Mouse (Mus musculus) megakaryocyte-erythroid progenitor cell, adult 5-6 weeks (primary cell): Measurements from ENCODE around the gene Nubp2. TPM values are rescaled to one million over a fixed set of nuclear protein-coding genes. Genes with fewer than 3 reads are reported as not detected.
A peak's percentile ranks its signal among the peaks of the same experiment; 100 is the strongest.

Source experiments
- ATAC-seq: replicated peaks from 2 replicates; pipeline ENCODE4 v1.8.0; 2016; ENCODE audit warnings: mild to moderate bottlenecking, inconsistent platforms; ENCODE audit not compliant: severe bottlenecking, poor library complexity, low FRiP score, low TSS enrichment
- total RNA-seq, 2 experiments: library from RNA; stranded (forward) in 1 of 2; stranded (reverse) in 1 of 2; fragments of 200-1000, 215-1000 nt in 1 of 2; fragments of >200 nt in 1 of 2; fragmentation: Nextera tagmentation in 1 of 2; gene quantifications; 2 replicates each; pipeline ENCODE4 v1.2.3; 2014 to 2017

Nubp2 gene
- 107 and 121 TPM in 2 replicates for total RNA-seq (2014; fragmentation: Nextera tagmentation)
- 35.5 and 97.0 TPM in 2 replicates for total RNA-seq (2017)

DNA sequence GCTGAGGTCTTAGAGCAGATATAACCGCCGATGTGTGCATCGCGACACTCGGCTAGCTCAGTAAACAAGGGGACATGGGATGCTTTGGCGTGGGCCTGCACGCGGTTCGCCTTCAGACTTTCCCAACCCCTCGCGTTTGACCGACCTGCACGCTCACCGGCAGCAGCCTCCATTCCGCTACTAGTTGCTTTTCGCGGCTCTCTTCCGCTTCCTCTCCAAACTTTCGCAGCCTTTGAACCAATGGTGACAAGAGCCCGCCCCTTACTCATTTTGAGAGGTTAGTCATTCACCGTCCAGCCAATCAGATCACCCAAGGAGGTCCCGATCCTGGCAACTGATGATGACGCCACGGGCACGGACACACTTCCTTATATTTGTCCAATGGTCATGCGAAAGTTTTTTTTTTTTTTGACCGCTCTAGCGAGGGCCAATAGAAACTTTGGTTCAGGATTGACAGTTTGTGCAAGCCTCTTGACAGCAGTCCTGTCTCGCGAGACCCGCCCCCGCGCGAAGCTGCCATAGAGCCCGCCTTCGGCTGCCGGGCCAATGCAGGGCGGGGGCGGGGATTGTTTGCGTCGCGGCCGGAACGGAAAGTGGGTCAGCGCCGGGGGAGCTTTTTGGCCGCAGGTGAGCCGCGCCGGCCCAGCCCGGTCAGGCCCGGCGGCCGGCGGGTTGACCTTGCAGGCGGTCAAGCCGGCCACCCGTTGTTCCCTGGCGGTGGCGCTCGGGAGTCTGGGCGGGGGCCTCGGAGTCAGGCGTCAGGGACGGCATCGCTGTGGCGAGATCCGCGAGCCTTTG lies at the start of gene Nubp2, which contains the start of gene Spsb3:
TSS of gene Nubp2 (minus strand) at position 216 of the 798 bp plus-strand sequence.
TSS of gene Spsb3 (plus strand) at position 510 of the 798 bp plus-strand sequence.
- peak; percentile 90 for ATAC-seq

DNA sequence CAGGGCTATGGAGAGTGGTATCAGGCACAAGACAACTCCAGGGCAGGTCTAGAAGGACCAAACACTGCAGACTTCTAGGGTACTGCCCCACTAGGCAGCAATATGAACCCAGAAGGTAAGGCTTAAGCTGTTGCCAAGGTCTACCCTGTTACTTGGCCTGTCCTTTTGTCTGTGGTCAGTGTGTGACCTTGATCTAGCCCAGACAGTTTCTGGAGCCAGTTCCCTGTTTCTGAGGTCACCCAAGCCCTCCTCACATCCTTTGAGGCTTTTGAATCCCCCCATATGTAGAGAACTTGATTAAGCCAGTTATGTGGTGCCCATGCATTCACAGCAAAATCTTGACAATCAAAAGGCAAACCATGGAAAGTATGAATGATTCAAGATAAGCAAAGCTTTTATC lies 49.5 kb upstream of the Nubp2 start:
- no peak for ATAC-seq

DNA sequence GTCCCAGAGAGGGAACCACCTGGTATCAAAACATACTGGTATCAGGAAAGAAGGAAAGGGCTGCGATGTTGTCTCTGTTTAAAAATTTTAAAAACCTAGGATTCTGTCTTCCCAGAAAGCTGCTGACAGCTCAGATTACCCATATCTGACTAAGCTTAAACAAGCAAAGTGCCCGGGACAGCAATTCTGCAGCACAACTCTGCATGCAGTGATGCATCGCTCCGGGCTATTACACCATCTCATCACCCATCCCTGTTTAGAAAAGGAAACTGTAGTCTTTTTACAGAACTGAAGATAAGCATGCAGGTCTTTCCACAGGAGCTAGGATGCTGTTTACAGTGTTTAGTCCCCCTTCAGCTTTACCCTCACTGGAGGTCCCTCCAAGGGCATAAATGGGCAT lies 48.8 kb upstream of the Nubp2 start:
- ATAC-seq = no peak

DNA sequence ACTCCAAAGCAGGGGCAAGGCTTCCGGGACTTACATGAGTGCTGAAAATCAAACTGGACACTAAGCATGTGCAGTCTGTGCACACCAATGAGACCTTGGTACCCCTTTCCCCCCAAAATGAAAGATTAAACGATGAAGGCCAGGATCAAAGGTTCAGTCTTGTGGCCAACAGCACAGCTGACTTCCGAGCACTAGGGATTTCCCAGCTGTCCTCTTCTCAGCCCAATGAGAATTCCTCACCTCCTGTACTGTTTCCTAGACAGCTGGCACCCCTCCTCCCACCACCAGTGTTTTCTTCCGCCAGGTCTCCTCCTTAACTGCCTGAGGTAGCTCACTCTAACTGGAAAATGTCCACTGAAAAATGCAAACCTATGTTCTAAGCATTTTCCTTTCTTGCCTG lies 47.0 kb upstream of the Nubp2 start:
- ATAC-seq = no peak

DNA sequence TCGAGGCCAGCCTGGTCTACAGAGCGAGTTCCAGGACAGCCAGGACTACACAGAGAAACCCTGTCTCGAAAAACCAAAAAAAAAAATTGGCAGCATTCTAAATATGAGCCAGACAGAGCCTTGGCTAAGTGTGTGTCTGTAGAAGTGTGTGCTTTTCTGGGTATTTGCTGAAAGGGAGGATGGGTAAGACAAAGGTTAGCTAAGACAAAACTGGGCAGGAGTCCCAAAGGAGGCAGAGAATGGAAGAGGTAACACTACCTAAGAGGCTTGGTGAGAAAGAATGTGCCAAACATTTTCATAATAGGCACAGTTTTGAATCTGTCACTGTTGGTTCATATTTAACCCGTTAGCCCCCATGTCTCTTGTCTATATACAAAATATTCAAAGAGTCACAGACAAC lies 46.3 kb upstream of the Nubp2 start:
- no peak for ATAC-seq

DNA sequence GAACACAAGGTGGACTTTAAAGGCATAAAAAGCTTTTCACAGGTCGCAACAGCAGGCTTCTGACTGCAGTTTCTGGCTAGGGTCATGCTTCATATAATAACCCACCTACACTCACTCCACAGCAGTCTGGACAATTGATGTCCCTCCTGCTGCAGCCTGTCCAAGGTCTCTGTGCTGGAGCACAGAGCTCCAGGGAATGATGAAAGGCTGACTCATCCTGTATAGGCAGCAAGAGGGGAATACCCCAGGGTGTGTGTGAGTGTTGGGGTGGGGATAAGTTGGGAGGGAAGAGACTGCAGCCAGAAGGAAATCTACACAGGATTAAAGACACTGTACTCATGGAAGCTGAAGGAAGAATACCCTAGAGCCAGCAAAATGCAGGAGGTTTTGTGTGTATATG lies 43.4 kb upstream of the Nubp2 start:
- no peak for ATAC-seq

DNA sequence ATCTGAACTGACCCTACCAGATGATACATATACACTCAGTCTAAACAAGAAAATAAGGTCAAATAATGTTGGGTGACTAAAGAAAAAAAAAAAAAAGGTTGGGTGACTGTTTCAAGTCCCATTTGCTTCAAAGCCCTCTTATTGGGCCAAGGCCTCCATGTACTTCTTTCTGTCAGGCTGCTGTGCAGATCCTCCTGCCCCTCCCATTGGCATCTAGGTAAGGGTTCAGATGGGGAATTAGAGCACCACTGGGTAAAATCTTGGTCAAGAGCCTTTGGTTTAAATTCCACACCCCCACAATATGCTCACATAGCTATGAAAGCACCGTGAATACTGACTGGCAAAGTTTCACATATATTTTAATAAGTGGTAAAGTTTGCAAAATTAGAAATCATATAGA lies 37.1 kb upstream of the Nubp2 start:
- no peak for ATAC-seq

DNA sequence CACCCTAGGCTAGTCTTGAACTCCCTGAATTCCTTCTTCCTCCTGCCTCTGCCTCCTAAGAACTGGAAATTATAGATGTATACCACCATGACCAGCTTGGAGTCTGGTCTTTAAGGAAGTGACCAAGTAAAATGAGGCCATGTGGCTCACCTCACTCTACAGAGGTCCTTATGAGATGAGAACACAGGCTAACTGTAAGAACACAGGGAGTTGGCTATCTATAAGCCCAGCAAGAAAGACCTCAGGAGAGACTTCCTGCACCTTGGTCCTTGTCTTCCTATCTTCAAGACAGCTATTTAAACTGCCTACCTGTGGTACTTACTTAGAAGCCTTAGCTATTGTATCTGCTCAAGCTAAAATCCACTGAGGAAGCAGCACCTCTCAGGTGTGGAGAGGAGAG lies 27.8 kb upstream of the Nubp2 start:
- ATAC-seq = no peak

DNA sequence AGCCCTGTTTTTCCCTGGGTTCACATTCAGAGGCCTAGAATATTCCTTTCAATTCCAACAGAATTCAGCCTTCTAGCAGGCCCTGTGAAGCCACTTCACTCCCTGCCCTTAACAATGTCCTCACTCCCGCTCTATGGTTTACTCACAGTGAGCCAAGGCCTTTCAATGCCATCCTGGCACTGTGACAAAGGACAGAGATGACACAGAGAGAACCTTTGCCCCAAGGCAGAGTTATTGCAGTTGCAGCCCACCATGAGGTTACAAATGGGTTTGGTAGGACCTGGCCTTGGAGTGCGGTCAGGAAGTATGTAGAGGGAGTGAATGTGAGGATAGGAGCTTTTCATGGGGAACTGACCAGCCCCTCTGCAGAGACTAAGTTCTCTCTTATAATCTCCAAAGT lies 21.4 kb upstream of the Nubp2 start:
- no peak for ATAC-seq

DNA sequence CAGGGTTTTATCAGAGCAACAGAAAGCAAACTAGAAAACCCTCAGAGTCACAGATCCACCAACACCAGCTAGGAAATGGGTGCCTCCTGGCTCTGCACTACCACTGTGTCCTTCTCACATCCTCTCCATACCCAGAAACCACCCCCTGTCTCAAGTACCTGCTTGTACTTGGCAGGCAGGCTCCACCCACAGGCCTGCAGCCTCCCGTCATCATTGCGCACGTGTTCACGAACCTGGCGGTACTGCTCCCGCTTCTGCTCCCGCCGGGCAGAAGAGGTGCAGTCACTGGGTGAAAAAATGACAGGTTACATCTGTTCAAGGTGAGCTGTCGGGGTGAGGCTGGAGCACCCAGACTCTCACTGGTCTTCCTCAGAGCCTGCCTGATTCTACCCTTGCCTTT lies 17.6 kb upstream of the Nubp2 start:
- ATAC-seq = no peak

DNA sequence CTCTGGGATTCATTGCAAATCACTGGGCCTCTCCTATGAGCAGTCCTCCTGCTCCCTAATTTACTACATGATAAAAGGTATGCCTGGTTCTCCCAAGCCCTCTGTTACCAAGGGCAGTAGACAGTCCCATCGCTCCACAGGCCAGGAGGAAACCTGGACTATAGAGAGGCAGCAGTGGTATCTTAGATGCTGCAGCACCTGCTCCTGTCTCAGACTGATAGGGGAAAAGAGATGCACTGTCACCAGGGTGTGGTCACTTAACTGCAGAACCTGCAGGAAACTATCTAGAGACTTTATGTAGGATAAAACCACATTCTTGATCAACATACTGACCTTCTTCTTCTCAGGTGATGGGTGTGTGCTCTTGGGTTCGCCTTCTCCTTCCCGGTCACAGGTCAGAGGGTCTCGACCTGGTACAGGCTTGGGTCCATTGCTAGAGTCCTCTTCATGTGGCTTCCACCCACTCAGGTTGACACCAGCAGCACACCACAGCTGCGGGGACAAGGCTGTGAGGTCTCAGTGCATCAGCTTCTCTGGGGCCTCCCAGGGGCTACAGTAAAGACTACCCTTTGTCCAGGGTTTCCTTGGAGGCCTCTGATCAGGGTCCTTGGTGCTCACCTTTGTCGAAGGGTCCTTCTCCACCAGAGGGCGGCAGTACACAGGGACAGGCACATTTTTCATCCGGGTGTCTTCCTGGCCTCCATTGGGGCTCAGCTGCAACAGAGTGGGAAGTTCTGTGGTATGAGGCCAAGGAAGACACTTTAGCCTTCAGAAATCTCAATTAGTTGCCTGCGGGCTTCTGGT lies 16.7 kb upstream of the Nubp2 start:
- peak; percentile 87 for ATAC-seq

DNA sequence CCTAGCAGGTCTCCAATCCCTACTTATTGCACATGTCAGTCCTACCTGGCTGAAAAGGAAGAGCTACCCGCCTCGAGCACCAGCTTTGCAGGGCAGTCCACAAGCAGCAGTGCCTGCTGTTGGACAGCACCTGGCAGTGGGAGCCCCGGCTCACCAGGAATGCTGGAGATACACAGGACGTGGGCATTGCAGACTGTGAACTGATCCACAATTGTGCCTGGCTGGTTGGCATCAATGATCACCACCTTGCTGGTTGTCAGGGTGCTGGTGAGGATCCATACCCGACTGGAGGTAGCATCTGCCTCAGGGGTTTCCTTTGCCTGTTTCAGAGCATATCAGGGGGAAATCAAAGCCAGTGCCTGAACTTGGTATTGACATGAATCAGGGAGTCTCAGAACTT lies 16.0 kb upstream of the Nubp2 start:
- no peak for ATAC-seq

DNA sequence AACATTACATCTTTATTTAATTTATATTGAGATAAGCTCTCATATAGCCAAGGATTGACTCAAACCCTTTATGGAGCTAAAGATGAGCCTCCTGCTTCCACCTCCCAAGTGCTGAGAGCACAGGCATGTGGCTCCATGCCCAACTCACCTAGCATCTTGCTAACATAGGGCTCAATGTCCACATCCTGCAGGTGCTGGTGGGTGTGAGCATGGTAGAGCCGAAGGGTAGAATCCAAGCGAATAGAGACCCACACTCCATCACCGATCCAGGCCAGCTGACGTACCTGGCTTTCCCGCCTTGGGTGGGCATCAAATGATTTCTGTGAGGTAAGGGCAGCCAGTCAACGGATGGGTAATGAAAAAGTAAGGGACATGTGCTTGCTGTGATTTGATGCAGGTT lies 13.9 kb upstream of the Nubp2 start:
- no peak for ATAC-seq

DNA sequence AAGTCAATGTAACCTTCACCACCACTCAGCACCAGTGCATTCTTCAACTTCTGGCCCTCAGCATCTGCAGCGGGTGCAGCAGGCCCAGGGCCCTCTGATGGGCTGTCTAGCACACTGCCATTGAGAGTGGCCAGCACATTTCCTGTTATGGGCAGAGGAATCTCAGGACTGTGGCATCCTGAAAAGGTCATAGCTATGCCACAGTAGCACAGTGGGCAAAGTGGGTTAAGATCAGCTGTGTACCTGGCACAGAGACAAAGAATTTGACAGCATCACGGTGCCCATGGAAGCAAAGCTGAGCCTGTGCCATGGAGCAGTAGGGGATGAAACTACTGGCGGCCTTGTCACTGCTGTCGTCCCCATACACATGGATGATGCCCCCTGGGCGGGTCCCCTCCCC lies 13.0 kb upstream of the Nubp2 start:
- no peak for ATAC-seq

DNA sequence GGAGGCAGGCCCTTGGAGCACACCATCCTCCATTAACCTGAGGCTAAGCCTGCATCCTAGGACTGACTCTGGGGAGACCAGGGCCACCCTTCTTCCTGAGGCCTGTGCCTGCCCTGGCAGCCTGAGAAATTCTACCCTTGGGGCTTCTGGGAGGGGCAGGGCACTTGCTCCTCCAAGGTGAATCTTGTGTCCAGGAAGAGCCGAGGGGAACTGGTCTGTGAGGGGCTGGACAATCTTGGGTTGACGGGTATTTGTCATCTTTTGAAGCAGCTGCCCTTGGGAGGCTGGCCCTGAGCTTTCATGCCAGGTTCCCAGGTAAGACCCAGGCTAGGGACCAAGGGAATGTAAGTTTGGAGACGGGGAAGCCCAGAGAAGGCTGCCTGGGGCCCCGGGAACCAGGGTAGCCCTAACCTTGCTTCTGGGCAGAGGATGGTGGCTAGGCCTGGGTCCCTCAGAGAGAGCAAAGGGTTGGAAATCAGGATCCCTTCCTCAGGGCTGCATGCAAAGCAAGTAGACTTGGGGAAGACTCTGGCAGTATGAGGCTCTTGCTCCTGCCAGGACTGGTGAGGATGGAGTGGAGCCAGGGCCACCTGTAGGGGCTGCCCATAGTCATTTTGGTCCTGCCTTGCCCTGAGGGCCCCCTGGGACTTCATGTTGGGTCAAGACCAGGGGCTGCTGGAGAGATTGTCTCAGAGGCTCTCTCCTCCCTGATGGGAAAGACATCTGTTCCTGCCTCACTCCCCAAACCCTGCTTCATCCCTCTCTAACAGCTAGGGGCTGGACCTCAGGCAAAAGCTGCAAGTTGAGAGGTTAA lies 12.1 kb upstream of the Nubp2 start:
- no peak for ATAC-seq

DNA sequence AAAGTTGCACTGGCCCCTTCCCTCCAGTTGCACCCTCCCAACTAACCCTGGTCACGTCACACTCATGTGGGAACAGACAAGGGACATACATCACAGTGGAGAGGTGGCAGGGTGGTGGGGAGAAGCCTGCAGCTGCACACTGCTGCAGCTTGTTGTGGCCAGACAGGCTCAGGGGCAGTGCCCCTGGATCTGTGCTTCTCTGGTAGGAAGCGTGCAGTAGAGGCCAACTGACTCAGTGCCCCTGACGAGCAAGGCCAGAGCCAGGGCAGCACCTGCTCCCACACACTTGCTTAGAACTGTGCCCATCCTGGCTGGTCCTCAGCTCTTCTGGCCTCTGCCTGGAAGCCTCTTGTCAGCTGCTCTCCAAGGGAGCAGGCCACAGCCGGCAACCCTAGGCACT lies 11.5 kb upstream of the Nubp2 start:
- ATAC-seq = no peak

DNA sequence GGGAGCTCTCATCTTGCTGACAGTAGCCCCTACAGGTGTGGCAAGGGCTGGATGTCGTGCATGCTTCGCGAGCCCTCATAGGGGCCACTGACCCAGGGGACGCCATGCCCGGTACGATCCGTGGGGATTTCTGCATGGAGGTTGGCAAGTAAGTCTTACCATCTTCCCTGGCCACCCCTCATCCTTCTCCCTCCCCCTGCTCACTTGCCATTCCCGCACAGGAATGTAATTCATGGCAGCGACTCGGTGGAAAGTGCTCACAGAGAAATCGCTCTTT lies 10.8 kb upstream of the Nubp2 start:
- ATAC-seq = no peak

DNA sequence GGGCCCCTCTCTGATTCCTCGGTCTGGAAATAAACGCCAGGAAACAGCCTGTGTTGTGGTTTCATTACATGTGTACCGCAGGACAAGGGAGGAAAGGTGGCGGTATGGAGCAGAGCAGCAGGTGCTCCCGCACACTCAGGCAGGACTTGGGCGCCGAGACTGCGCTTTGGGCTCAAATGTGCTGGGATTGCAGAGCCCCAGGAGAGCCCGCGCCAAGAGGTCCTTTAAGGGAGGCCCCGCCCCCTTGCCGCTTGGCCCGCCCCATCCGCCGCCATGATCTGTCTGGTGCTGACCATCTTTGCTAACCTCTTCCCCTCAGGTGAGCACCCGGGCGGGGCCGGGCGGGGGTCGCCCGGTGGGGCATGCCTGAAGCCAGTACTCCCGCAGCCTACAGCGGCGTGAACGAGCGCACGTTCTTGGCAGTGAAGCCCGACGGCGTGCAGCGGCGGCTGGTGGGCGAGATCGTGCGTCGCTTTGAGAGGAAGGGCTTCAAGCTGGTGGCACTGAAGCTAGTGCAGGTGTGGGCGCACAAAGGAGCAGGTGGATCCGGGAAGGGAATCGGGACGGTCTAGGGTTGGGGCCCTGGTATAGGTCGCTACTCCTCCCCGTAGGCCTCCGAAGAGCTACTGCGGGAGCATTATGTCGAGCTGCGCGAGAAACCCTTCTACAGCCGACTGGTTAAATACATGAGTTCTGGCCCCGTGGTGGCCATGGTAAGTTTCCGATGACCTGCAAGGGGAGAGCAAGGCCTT lies 10.3 kb upstream of the Nubp2 start, which contains the start of gene Nme3:
TSS of gene Nme3 (plus strand) at position 260 of the 752 bp plus-strand sequence.
- ATAC-seq = peak; percentile 39; the same call in 1 of the 2 replicates

DNA sequence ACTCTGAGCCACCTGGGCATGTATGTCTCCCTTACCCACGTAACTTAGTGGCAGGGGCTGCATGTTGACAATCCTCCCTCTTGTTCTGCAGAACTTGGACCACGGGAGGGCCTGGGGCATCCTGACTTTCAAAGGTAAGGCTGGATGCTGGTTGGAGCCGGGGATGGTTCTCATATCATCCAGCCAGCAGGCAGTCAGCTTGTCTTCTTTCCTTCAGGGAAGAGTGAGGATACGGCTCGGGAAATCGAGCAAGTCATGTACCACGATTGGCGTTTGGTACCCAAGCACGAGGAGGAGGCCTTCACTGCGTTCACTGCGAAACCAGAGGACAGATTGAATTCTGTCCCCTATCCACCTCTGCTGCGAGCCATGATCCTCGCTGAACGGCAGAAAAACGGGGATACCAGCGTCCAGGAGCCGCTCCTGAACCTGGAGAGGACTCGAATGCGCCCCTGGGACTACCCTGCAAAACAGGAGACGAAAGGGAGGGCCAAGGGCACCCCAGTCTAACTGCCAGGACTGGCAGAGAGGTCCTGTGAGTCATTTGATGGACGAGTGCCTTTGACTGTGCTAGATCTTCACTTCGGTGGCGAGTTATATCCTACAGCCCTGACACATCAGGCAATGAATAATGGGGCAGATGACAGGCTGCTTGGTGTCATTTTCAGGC lies 9.6 kb upstream of the Nubp2 start:
- no peak for ATAC-seq
